Mouse (Mus musculus) 3134 (cell line): Measurements from ENCODE around the gene Kat7.

ENCODE experiments used
- DNase-seq: peaks from one replicate; pipeline ENCODE4 v3.0.0-alpha.2; 2011; ENCODE audit warnings: low spot score; ENCODE audit not compliant: insufficient read length; ENCODE audit errors: extremely low read depth

Kat7 gene

GRCm38 (mm10) chr11:95293017-95293624, 16.9 kb downstream of the Kat7 start:
- no peak for DNase-seq

GRCm38 (mm10) chr11:95291998-95292397, 18.0 kb downstream of the Kat7 start:
- no peak for DNase-seq

GRCm38 (mm10) chr11:95282331-95282730, 27.7 kb downstream of the Kat7 start:
- DNase-seq = no peak

GRCm38 (mm10) chr11:95279061-95279659, 30.9 kb downstream of the Kat7 start:
- no peak for DNase-seq

- DNase-seq = no peak
Measured at GRCm38 (mm10) chr11:95276056-95276455, 34.0 kb downstream of the Kat7 start.

- no peak for DNase-seq
Measured at GRCm38 (mm10) chr11:95274613-95275012, 35.4 kb downstream of the Kat7 start.

GRCm38 (mm10) chr11:95273661-95274060, 36.4 kb downstream of the Kat7 start:
- DNase-seq = no peak

- DNase-seq = no peak
Measured at GRCm38 (mm10) chr11:95266540-95267245, 43.4 kb downstream of the Kat7 start.

- DNase-seq = no peak
Measured at GRCm38 (mm10) chr11:95264455-95265013, 45.5 kb downstream of the Kat7 start.

GRCm38 (mm10) chr11:95263816-95264454, 46.1 kb downstream of the Kat7 start:
- no peak for DNase-seq

- no peak for DNase-seq
Measured at GRCm38 (mm10) chr11:95261178-95261751, 48.8 kb downstream of the Kat7 start, which contains the start of gene Tac4. Tac4 (plus strand) TSS chr11:95261529.

GRCm38 (mm10) chr11:95259088-95259849, 50.8 kb downstream of the Kat7 start:
- DNase-seq = peak; percentile 97

GRCm38 (mm10) chr11:95258490-95258889, 51.6 kb downstream of the Kat7 start:
- peak; percentile 90 for DNase-seq

GRCm38 (mm10) chr11:95257930-95258329, 52.1 kb downstream of the Kat7 start:
- no peak for DNase-seq

GRCm38 (mm10) chr11:95255747-95256146, 54.3 kb downstream of the Kat7 start:
- no peak for DNase-seq

GRCm38 (mm10) chr11:95254165-95254564, 55.9 kb downstream of the Kat7 start:
- no peak for DNase-seq

GRCm38 (mm10) chr11:95252104-95252503, 57.9 kb downstream of the Kat7 start:
- peak; percentile 82 for DNase-seq

GRCm38 (mm10) chr11:95251295-95251694, 58.8 kb downstream of the Kat7 start:
- peak; percentile 67 for DNase-seq

- DNase-seq = peak; percentile 61
Measured at GRCm38 (mm10) chr11:95250110-95250509, 59.9 kb downstream of the Kat7 start.

- no peak for DNase-seq
Measured at GRCm38 (mm10) chr11:95247065-95247464, 63.0 kb downstream of the Kat7 start.
